Mouse (Mus musculus) cerebellum, adult 11-12 months (tissue): ENCODE data around the gene Arhgef17.
A peak's percentile ranks its signal among the peaks of the same experiment; 100 is the strongest.

ENCODE experiments used
- DNase-seq: peaks from one replicate; pipeline ENCODE4 v3.0.0; 2022

The Arhgef17 gene

GRCm38 (mm10) chr7:100931926-100932480, at the start of gene Arhgef17:
Gene Arhgef17 (minus strand): TSS chr7:100932107.
- DNase-seq: no peak

- no peak for DNase-seq
Observed at GRCm38 (mm10) chr7:100979175-100979574, 47.3 kb upstream of the Arhgef17 start.

GRCm38 (mm10) chr7:100978171-100978570, 46.3 kb upstream of the Arhgef17 start:
- no peak for DNase-seq

- DNase-seq: no peak
Observed at GRCm38 (mm10) chr7:100974135-100974903, 42.4 kb upstream of the Arhgef17 start, which contains the start of gene P2ry6. Gene P2ry6 (minus strand): TSS chr7:100974649.

- DNase-seq: no peak
Observed at GRCm38 (mm10) chr7:100972875-100973274, 41.0 kb upstream of the Arhgef17 start.

GRCm38 (mm10) chr7:100968874-100969659, 37.2 kb upstream of the Arhgef17 start:
- no peak for DNase-seq

- DNase-seq: no peak
Observed at GRCm38 (mm10) chr7:100968376-100968775, 36.5 kb upstream of the Arhgef17 start.

- no peak for DNase-seq
Observed at GRCm38 (mm10) chr7:100967850-100968249, 35.9 kb upstream of the Arhgef17 start.

- DNase-seq: no peak
Observed at GRCm38 (mm10) chr7:100966014-100966413, 34.1 kb upstream of the Arhgef17 start.

GRCm38 (mm10) chr7:100965079-100965478, 33.2 kb upstream of the Arhgef17 start:
- DNase-seq: no peak

GRCm38 (mm10) chr7:100964242-100964641, 32.3 kb upstream of the Arhgef17 start:
- no peak for DNase-seq

- no peak for DNase-seq
Observed at GRCm38 (mm10) chr7:100963381-100963780, 31.5 kb upstream of the Arhgef17 start.

- no peak for DNase-seq
Observed at GRCm38 (mm10) chr7:100961146-100961545, 29.2 kb upstream of the Arhgef17 start.

- no peak for DNase-seq
Observed at GRCm38 (mm10) chr7:100960462-100960861, 28.6 kb upstream of the Arhgef17 start.

GRCm38 (mm10) chr7:100958426-100958825, 26.5 kb upstream of the Arhgef17 start:
- no peak for DNase-seq

- DNase-seq: no peak
Observed at GRCm38 (mm10) chr7:100952686-100953085, 20.8 kb upstream of the Arhgef17 start.

- no peak for DNase-seq
Observed at GRCm38 (mm10) chr7:100951903-100952302, 20.0 kb upstream of the Arhgef17 start.

GRCm38 (mm10) chr7:100950481-100951010, 18.6 kb upstream of the Arhgef17 start:
- no peak for DNase-seq

GRCm38 (mm10) chr7:100950031-100950430, 18.1 kb upstream of the Arhgef17 start:
- DNase-seq: no peak

- no peak for DNase-seq
Observed at GRCm38 (mm10) chr7:100944738-100945137, 12.8 kb upstream of the Arhgef17 start.

GRCm38 (mm10) chr7:100944306-100944705, 12.4 kb upstream of the Arhgef17 start:
- DNase-seq: no peak

GRCm38 (mm10) chr7:100942789-100943615, 11.1 kb upstream of the Arhgef17 start:
- DNase-seq: peak; percentile 54
